Mouse (Mus musculus) MEL (cell line): ENCODE data around the gene Pstpip1. TPM values are rescaled to one million over a fixed set of nuclear protein-coding genes. Genes with fewer than 3 reads are reported as not detected.

Experiments used
- DNase-seq: peaks from one replicate; pipeline ENCODE4 v3.0.0; 2011; ENCODE audit warnings: low read depth, low spot score
- H3K27ac ChIP-seq: 2 replicates; pipeline ENCODE4 v1.5.1; 2012; ENCODE audit warnings: low read depth, mild to moderate bottlenecking, control low read depth, low read length, moderate library complexity; ENCODE audit not compliant: control insufficient read depth
- H3K27me3 ChIP-seq, 2 experiments: fragments of 150-350 bp in 1 of 2; sonication (generic) in 1 of 2; 2 replicates each; pipeline ENCODE4 v1.6.1; 2012; ENCODE audit warnings: low read length in 2 of 2, mild to moderate bottlenecking in 2 of 2, improper control_type of control experiment in 1 of 2, moderate library complexity in 1 of 2; ENCODE audit not compliant: insufficient read depth in 2 of 2, control insufficient read depth in 1 of 2
- H3K36me3 ChIP-seq, 2 experiments: 2 replicates each; pipeline ENCODE4 v1.6.1; 2012 to 2014; ENCODE audit warnings: low read length in 2 of 2, improper control_type of control experiment in 1 of 2, inconsistent platforms in 1 of 2, mild to moderate bottlenecking in 1 of 2; ENCODE audit not compliant: insufficient read depth in 2 of 2, control insufficient read depth in 1 of 2
- H3K4me1 ChIP-seq, 2 experiments: fragments of 150-350 bp in 1 of 2; sonication (generic) in 1 of 2; 2 replicates each; pipeline ENCODE4 v1.6.1; 2012; ENCODE audit warnings: low read length in 2 of 2, improper control_type of control experiment in 1 of 2, mild to moderate bottlenecking in 1 of 2; ENCODE audit not compliant: insufficient read depth in 2 of 2, control insufficient read depth in 1 of 2
- H3K4me3 ChIP-seq, 2 experiments: fragments of 150-350 bp in 1 of 2; sonication (generic) in 1 of 2; 2 replicates each; pipeline ENCODE4 v1.5.1; 2012; ENCODE audit warnings: low read depth in 2 of 2, low read length in 2 of 2, mild to moderate bottlenecking in 2 of 2, moderate library complexity in 2 of 2, control low read depth in 1 of 2, improper control_type of control experiment in 1 of 2; ENCODE audit not compliant: control insufficient read depth in 1 of 2, insufficient read depth in 1 of 2
- H3K79me2 ChIP-seq: 2 replicates; pipeline ENCODE4 v1.6.1; 2012; ENCODE audit warnings: mild to moderate bottlenecking, low read length, moderate library complexity; ENCODE audit not compliant: control insufficient read depth, poor library complexity, insufficient read depth
- H3K9ac ChIP-seq: 2 replicates; pipeline ENCODE4 v1.6.1; 2012; ENCODE audit warnings: low read depth, mild to moderate bottlenecking, control low read depth, low read length, moderate library complexity; ENCODE audit not compliant: control insufficient read depth, poor library complexity, severe bottlenecking
- H3K9me3 ChIP-seq: fragments of 150-350 bp; sonication (generic); replicated peaks from 2 replicates; pipeline ENCODE4 v1.6.1; 2012; ENCODE audit warnings: mild to moderate bottlenecking, low read length, improper control_type of control experiment, moderate library complexity; ENCODE audit not compliant: insufficient read depth
- CHD1 ChIP-seq: IDR thresholded peaks from 2 replicates; pipeline ENCODE4 v1.6.1; 2012; ENCODE audit warnings: low read depth, mild to moderate bottlenecking, inconsistent platforms, low read length, improper control_type of control experiment
- CHD2 ChIP-seq: IDR thresholded peaks from 2 replicates; pipeline ENCODE4 v1.6.1; 2011; ENCODE audit warnings: low read length, improper control_type of control experiment
- CTCF ChIP-seq, 3 experiments: IDR thresholded peaks in 2 of 3; conservative IDR thresholded peaks in 1 of 3; 2 replicates each; pipeline ENCODE4 v1.5.1; 2011 to 2012; ENCODE audit warnings: low read length in 3 of 3, low read depth in 2 of 3, mild to moderate bottlenecking in 2 of 3, improper control_type of control experiment in 1 of 3, inconsistent platforms in 1 of 3, mixed read lengths in 1 of 3, moderate library complexity in 1 of 3; ENCODE audit not compliant: control insufficient read depth in 1 of 3, insufficient read depth in 1 of 3, poor library complexity in 1 of 3, severe bottlenecking in 1 of 3
- ELF1 ChIP-seq: IDR thresholded peaks from 2 replicates; pipeline ENCODE4 v1.6.1; 2014; ENCODE audit warnings: low read depth, mild to moderate bottlenecking, inconsistent platforms, low read length, improper control_type of control experiment, moderate library complexity
- EP300 ChIP-seq, 2 experiments: IDR thresholded peaks; 2 replicates each; pipeline ENCODE4 v1.6.1; 2011; ENCODE audit warnings: improper control_type of control experiment in 2 of 2, low read length in 2 of 2, low read depth in 1 of 2, mild to moderate bottlenecking in 1 of 2
- GABPA ChIP-seq: IDR thresholded peaks from 2 replicates; pipeline ENCODE4 v1.6.1; 2012; ENCODE audit warnings: low read depth, mild to moderate bottlenecking, inconsistent platforms, low read length, improper control_type of control experiment, moderate library complexity
- GATA1 ChIP-seq: IDR thresholded peaks from 2 replicates; pipeline ENCODE4 v1.6.1; 2011; ENCODE audit warnings: low read depth, low read length, improper control_type of control experiment
- KAT2A ChIP-seq: conservative IDR thresholded peaks from 2 replicates; pipeline ENCODE4 v1.6.1; 2012; ENCODE audit warnings: low read depth, low read length, improper control_type of control experiment, inconsistent platforms
- MEF2A ChIP-seq: IDR thresholded peaks from 2 replicates; pipeline ENCODE4 v1.6.1; 2014; ENCODE audit warnings: low read depth, mild to moderate bottlenecking, inconsistent platforms, low read length, improper control_type of control experiment; ENCODE audit not compliant: poor library complexity, insufficient replicate concordance, severe bottlenecking; ENCODE audit errors: extremely low read depth
- MXI1 ChIP-seq: IDR thresholded peaks from 2 replicates; pipeline ENCODE4 v1.6.1; 2011; ENCODE audit warnings: mild to moderate bottlenecking, low read depth, low read length, improper control_type of control experiment
- MYB ChIP-seq: IDR thresholded peaks from 2 replicates; pipeline ENCODE4 v1.6.1; 2011; ENCODE audit warnings: mild to moderate bottlenecking, low read depth, low read length, improper control_type of control experiment
- MYC ChIP-seq: IDR thresholded peaks from 2 replicates; pipeline ENCODE4 v1.6.1; 2011; ENCODE audit warnings: low read depth, mild to moderate bottlenecking, low read length, improper control_type of control experiment, moderate library complexity
- POLR2AphosphoS2 ChIP-seq: IDR thresholded peaks from 2 replicates; pipeline ENCODE4 v1.6.1; 2011; ENCODE audit warnings: low read length, improper control_type of control experiment
- RCOR1 ChIP-seq: IDR thresholded peaks from 2 replicates; pipeline ENCODE4 v1.6.1; 2012; ENCODE audit warnings: low read depth, mild to moderate bottlenecking, inconsistent platforms, low read length, improper control_type of control experiment
- SMC3 ChIP-seq: IDR thresholded peaks from 2 replicates; pipeline ENCODE4 v1.6.1; 2011; ENCODE audit warnings: low read depth, low read length, improper control_type of control experiment
- TAL1 ChIP-seq: IDR thresholded peaks from 2 replicates; pipeline ENCODE4 v1.6.1; 2012; ENCODE audit warnings: mild to moderate bottlenecking, inconsistent platforms, low read length, moderate library complexity, mixed read lengths
- TBP ChIP-seq: IDR thresholded peaks from 2 replicates; pipeline ENCODE4 v1.8.0; 2011; ENCODE audit warnings: low read depth, low read length, improper control_type of control experiment
- TCF12 ChIP-seq: IDR thresholded peaks from 2 replicates; pipeline ENCODE4 v1.6.1; 2014; ENCODE audit warnings: low read depth, mild to moderate bottlenecking, inconsistent platforms, low read length, improper control_type of control experiment, moderate library complexity
- UBTF ChIP-seq: IDR thresholded peaks from 2 replicates; pipeline ENCODE4 v1.6.1; 2012; ENCODE audit warnings: low read depth, mild to moderate bottlenecking, inconsistent platforms, low read length, improper control_type of control experiment, moderate library complexity, borderline replicate concordance; ENCODE audit not compliant: insufficient read depth
- ZKSCAN1 ChIP-seq: IDR thresholded peaks from 2 replicates; pipeline ENCODE4 v1.6.1; 2012; ENCODE audit warnings: low read depth, mild to moderate bottlenecking, inconsistent platforms, low read length, improper control_type of control experiment, moderate library complexity
- polyA plus RNA-seq, 2 experiments: library from polyadenylated mRNA; stranded (reverse) in 1 of 2; unstranded in 1 of 2; fragments of >175 nt in 1 of 2; fragments of >200 nt in 1 of 2; gene quantifications; 2 replicates each; pipeline versions ENCODE4 v1.2.1 to v1.2.4; 2012; ENCODE audit warnings: low replicate concordance in 2 of 2, low read depth in 1 of 2; ENCODE audit not compliant: insufficient read length in 2 of 2, insufficient read depth in 1 of 2, missing spikeins in 1 of 2
- total RNA-seq: library from RNA; depleted of rRNA; stranded (reverse); fragments of 300-350 nt; gene quantifications from 2 replicates; pipeline ENCODE4 v1.2.3, GENCODE M21; 2012

Gene Pstpip1
- total and polyA plus RNA-seq, 3 experiments = 0.04 to 0.22 TPM; not detected in 1

- TF ChIP-seq CTCF (IDR thresholded peaks at IDR 0.05 in 2 of 3, conservative IDR thresholded peaks at IDR 0.05 in 1 of 3; ENCODE audit: control insufficient read depth in 1 of 3, insufficient read depth in 1 of 3, low read depth in 2 of 3, low read length in 3 of 3, poor library complexity in 1 of 3, severe bottlenecking in 1 of 3) (no peak), POLR2AphosphoS2 (no peak), ZKSCAN1 (no peak), EP300 (IDR thresholded peaks at IDR 0.05; ENCODE audit: low read depth in 1 of 2, low read length in 2 of 2) (no peak), MYB (no peak), TBP (no peak), SMC3 (no peak), TAL1 (no peak), KAT2A (no peak), ELF1 (no peak), CHD1 (no peak), GATA1 (no peak), GABPA (no peak), RCOR1 (no peak), MEF2A (no peak), TCF12 (no peak), UBTF (no peak), MXI1 (no peak), MYC (no peak)
- Histone ChIP-seq H3K79me2 (no peaks in the 10 kb centered on the region), H3K4me3 (no peak overlapping the region), H3K36me3 (peaks cover 0 to 2% of the 10 kb centered on the region in 2 experiments; a peak in 1 of 4 replicates), H3K27ac (no peak overlapping the region), H3K9me3 (no peaks in the 10 kb centered on the region), H3K4me1 (peaks cover 0 to 8% of the 10 kb centered on the region in 2 experiments; a peak in 2 of 4 replicates), H3K9ac (no peak overlapping the region), H3K27me3 (no peaks in the 10 kb centered on the region)
- peak; percentile 56 for DNase-seq
Measured at GRCm38 (mm10) chr9:56108174-56108573, 18.4 kb downstream of the Pstpip1 start.

- H3K4me1 ChIP-seq = no peaks in the 10 kb centered on the region
- H3K79me2 ChIP-seq = no peaks in the 10 kb centered on the region
- H3K27ac ChIP-seq = no peak overlapping the region
- no peak overlapping the region for H3K4me3 ChIP-seq
- no peaks in the 10 kb centered on the region for H3K27me3 ChIP-seq
- no peak overlapping the region for H3K9ac ChIP-seq
- no peaks in the 10 kb centered on the region for H3K36me3 ChIP-seq
- no peaks in the 10 kb centered on the region for H3K9me3 ChIP-seq
- DNase-seq = no peak
- TF ChIP-seq CHD2 = no peak
- no peak for TF ChIP-seq TCF12
Measured at GRCm38 (mm10) chr9:56118091-56118490, 28.3 kb downstream of the Pstpip1 start.
